Mouse (Mus musculus) thymus, postnatal 36 days (tissue): ENCODE measurements around the gene Gpr33.

ENCODE experiments used
- DNase-seq, 2 experiments: peaks; one replicate each; pipeline ENCODE4 v3.0.0; 2022; ENCODE audit warnings: mixed read lengths in 2 of 2

Gpr33 gene

DNA sequence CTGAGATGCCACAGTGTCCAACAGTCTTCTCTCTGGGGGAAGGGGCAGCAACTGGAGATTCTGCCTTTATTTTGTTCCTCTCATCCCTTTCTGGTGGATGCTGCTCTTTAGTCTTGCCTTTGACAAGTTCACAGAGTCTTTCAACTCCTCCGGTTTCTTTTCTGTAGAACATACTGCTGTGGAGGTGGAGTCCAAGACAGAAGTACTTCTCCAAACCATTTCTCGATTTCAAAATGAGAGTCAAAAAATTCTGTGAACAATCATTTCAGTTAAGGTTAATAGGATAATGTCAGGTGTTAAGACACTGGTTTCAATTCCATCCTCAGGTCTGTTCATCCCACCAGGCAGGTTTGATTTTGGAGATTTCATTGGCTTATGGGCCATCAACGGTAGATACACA, at the start of gene Gpr33:
TSS of gene Gpr33 (minus strand) at position 101 of the 400 bp plus-strand sequence.
- DNase-seq = no peak

DNA sequence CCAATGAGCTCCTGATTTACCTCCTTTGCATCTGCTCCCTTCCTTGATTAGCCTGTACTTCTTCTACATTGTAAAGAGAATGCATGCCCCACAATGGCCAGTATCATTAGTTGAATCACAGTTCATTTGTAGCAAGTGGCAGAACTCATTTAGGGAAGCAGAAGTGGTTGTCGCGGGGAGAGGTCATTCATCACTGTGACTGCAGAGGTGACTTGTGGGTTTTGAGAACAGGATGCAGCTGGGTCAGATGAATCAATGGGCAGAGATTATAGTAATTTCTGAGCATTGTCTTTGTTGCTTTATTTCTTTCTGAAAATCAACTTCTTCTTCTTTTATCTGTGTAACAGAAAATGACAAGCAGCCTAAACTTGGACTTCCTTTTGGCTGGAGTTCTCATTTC, 21.5 kb upstream of the Gpr33 start:
- no peak for DNase-seq

- no peak for DNase-seq
These were observed 18.5 kb upstream of the Gpr33 start for GRCm38 (mm10) chr12:52046371-52046770.

DNA sequence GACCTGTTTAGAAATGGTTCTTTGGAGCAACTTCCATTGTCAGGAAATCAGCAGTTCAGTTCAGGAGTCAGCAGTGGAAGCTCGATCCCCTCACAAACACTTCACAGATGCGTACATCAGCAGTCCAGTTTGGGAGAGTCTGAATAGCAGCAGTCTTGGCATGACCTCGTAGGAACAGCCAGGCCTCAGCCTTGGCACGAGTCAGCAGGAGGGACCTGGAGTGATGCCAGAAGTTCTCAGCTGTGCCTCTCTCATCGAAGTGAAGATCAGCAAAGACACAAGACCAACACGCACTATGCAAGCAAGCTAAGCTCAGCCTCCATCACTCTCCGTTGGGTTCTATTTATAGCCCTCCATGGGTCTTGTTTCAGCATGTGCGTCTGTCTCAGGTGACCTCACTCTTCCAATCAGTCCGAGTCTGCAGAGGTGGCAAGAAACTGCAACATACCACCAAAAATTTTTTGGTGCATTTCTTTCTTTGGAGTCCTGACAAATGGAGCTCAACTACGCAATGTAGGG, 15.0 kb upstream of the Gpr33 start:
- DNase-seq = no peak

GRCm38 (mm10) chr12:52038352-52038751, 10.5 kb upstream of the Gpr33 start:
- no peak for DNase-seq

GRCm38 (mm10) chr12:52034956-52035355, 7.1 kb upstream of the Gpr33 start:
- DNase-seq = no peak

GRCm38 (mm10) chr12:52032276-52032675, 4.4 kb upstream of the Gpr33 start:
- DNase-seq = no peak

- no peak for DNase-seq
These were observed 13.3 kb downstream of the Gpr33 start for GRCm38 (mm10) chr12:52014494-52015029.

GRCm38 (mm10) chr12:52014044-52014443, 13.8 kb downstream of the Gpr33 start:
- no peak for DNase-seq

DNA sequence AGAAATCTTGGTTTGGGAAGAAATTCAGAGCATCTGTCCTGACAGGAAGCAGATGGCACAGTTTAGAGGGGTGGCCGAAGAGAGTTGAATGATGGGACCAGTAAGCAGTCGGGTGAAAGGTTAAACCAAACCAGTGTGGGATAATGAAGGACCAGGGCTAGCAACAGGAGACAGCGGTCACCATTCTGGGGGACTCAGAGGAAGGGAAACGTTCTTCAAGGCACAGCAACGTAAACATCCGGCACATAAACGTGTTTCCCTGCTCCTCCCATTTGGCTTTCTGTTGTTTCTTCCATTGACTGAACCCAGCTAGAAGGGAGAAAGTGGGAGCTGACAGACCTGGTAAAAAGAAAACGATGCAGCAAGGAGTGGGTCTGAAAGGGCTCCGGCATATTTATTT, 14.6 kb downstream of the Gpr33 start:
- DNase-seq = no peak

GRCm38 (mm10) chr12:52012159-52012558, 15.7 kb downstream of the Gpr33 start:
- no peak for DNase-seq

- DNase-seq = no peak
These were observed 17.3 kb downstream of the Gpr33 start for GRCm38 (mm10) chr12:52010630-52010961.

DNA sequence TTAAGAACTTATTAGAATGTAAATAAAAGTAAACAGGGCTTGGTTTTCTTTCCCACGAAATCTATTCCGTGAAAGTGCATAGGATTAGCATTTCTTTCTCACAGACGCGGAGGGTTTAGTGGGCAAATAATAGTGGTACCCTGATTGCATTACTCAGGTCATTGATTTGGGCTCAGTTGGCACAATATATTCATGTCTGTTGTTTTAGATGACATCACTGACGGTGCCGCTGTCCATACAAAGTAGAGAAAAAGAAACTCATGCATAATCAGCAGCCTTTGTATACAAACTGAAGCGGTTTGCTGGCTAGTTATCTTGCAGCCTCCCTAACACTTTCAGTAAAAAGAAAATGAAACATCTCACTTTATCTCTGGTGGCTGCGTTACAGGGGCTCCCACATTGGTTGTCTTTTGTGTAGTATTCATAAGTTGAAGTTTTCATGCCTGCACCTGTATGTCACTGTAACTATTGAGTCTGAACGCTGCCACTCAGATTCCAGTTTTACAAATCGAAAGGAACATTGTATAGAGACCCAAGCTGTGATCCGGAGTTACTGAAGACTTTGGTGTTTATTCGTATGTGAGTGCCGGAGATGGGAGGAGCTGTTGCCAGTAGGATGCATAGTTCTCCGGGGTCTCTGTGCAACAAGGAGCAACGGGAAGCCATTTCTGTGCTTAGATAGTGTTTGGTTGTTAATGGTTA, 17.8 kb downstream of the Gpr33 start:
- DNase-seq = no peak

DNA sequence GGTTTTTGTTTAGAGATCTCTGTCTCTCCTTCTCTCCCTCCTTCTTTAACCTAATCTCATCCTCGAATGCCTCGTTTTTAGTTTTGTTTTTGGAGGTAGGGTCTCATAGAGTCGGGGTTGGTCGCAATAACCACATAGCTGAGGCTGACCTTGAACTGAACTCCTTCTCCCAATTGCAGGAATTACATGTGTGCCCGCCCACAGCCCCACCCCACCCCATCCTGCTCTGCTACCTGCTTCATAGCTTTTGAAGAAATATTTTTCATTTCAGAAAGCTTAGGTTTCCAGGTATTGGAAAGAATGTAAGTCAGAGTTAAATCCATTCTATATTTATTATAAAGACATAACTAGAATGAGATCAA, 21.2 kb downstream of the Gpr33 start:
- DNase-seq = no peak

GRCm38 (mm10) chr12:52005877-52006632, 21.8 kb downstream of the Gpr33 start, which contains the start of gene Dtd2:
TSS of gene Dtd2 (minus strand) at chr12:52006501.
- DNase-seq = peak; percentile 95

DNA sequence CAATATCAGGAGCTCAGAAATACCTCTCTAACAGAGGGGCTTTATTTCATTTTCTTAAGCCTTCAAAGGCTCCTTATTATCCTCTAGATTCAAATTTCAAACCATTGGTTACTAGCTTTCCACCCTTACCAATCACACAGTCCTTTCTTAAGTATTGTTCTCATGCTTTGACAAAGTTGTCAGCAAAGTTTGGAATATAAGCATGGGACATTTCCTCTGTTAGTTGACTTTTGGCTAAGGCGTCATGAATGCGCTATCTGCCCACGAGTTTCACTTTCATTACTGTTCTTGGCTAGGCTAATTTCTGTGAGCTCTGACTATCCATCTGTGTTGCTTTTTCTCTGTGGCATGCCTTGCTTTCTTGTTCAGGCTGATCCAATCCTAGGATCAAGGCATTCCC, 25.1 kb downstream of the Gpr33 start:
- DNase-seq = no peak

DNA sequence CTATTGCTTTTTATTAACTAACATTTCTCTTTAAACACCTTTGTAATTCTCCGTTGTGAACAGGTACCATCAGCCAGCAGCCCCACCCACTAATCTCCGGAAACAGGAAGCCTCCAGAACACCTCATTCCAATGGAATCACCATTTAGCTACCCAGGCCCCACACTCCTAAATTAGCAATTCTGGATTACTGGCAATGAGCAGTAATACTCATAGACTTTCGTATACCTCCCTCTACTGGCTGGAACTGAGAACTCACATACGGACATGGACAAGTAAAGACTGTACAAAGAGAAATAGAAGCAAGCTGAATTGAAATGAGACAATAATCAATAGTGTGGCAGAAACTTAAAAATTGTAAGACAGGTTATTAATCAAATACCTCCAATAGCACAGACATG, 26.3 kb downstream of the Gpr33 start:
- peak in 1 of 2 experiments; percentile 23 for DNase-seq

DNA sequence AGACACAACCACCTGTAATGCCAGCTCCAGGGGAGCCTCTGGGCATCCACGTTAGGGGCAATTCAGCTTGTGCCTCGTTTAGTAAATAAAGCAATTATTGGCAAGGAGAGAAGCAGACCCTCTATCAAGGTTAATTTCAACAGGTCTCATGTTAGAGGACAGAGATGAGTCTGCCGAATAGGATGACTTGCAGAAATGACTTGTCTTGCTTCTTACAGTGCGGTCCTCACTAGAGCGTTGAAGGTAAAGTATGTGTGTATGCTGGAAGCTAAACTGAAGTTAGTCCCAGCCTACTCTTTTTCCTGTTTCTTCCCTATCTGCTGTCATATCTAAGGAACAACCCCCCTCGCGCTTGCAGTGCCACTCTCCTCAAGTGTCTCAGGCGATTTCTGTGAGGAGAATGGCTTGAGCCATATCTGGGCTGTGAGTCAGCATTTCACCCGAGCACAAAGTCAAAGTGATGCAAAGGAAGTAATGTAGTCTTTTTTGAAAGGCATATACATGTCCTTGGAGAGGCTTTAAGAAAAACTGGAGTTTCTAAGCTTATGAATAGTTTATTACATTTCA, 29.4 kb downstream of the Gpr33 start:
- DNase-seq = no peak

DNA sequence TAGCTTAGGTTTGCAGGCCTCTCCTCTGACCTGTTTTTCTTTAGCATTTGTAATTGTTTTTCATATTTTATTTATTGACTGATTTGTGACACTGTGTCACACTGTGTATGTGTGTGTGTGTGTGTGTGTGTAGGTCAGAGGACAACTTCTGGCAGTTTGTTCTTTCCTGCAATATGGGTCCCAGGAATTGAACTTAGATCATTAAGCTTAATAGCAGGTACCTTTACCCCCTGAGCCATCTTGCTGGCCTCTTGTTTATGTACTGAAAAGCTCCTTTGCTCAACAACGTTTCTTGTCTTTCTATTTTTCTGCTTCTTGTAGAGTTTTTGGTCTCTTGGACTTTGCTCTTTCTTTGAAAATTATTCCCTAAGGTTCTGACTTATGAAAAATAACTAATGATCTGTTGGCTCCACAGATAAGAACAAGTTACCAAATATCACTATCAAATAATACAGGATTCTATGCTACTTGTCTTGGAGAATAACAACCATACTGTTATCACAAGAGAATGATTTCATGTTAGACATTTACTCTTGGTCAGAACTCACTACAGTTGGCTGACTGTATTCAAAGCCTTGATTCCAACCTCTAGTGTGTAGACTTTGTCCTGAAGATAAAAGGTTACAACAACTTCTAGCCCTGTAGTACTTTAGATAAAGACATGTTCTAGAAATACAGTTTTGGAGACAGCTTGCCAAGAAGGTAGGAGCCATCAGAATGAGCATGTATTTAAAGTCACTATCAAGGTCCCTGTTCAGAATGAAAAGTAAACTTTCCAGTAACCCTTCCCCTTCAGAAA, 31.9 kb downstream of the Gpr33 start:
- no peak for DNase-seq

- no peak for DNase-seq
These were observed 37.2 kb downstream of the Gpr33 start for GRCm38 (mm10) chr12:51990629-51991028.

GRCm38 (mm10) chr12:51988536-51988935, 39.3 kb downstream of the Gpr33 start:
- no peak for DNase-seq

- no peak for DNase-seq
These were observed 42.0 kb downstream of the Gpr33 start for GRCm38 (mm10) chr12:51985826-51986225.
